Mouse (Mus musculus) limb, embryonic 12.5 days (tissue): Measurements from ENCODE around the gene Vmn1r142. TPM values are rescaled to one million over a fixed set of nuclear protein-coding genes. Genes with fewer than 3 reads are reported as not detected.
"Not testable (repeated sequence)": the region's sequence is repeated elsewhere in the genome, so short reads cannot be mapped to it uniquely, and the experiment has no call there.

Experiments used
- ATAC-seq: fragments of 200-750 bp; cut with Nextera tagmentation; 2 replicates; pipeline ENCODE4 v1.8.0; 2017; ENCODE audit warnings: low read depth, moderate TSS enrichment; ENCODE audit not compliant: insufficient number of reproducible peaks, insufficient read depth, low FRiP score, low TSS enrichment
- H3K27ac ChIP-seq: fragments of 300-500 bp; sonication (generic); 2 replicates; pipeline ENCODE4 v1.5.1; 2016; ENCODE audit warnings: mild to moderate bottlenecking, moderate library complexity
- H3K27me3 ChIP-seq: fragments of 300-500 bp; sonication (generic); 2 replicates; pipeline ENCODE4 v1.6.1; 2016; ENCODE audit warnings: mild to moderate bottlenecking, moderate library complexity
- H3K36me3 ChIP-seq: fragments of 300-500 bp; sonication (generic); 2 replicates; pipeline ENCODE4 v1.6.1; 2016; ENCODE audit warnings: mild to moderate bottlenecking, moderate library complexity
- H3K4me1 ChIP-seq: fragments of 300-500 bp; sonication (generic); replicated peaks from 2 replicates; pipeline ENCODE4 v1.6.1; 2016
- H3K4me2 ChIP-seq: fragments of 300-500 bp; sonication (generic); 2 replicates; pipeline ENCODE4 v1.6.1; 2016; ENCODE audit warnings: mild to moderate bottlenecking, moderate library complexity
- H3K4me3 ChIP-seq: fragments of 300-500 bp; sonication (generic); replicated peaks from 2 replicates; pipeline ENCODE4 v1.5.1; 2016; ENCODE audit warnings: mild to moderate bottlenecking
- H3K9ac ChIP-seq: fragments of 300-500 bp; sonication (generic); replicated peaks from 2 replicates; pipeline ENCODE4 v1.6.1; 2016; ENCODE audit warnings: mild to moderate bottlenecking, moderate library complexity
- H3K9me3 ChIP-seq: fragments of 300-500 bp; sonication (generic); 2 replicates; pipeline ENCODE4 v1.6.1; 2016; ENCODE audit warnings: mild to moderate bottlenecking, moderate library complexity
- WGBS: fragments of 180-500 bp; shearing (Covaris S2); methylation state at CpG from one replicate; pipeline ENCODE4 v1.1.7; 2016; 5-methylcytosine and 5-hydroxymethylcytosine counted together
- polyA plus RNA-seq: library from polyadenylated mRNA; unstranded; fragments of >200 nt; fragmentation: Nextera tagmentation; extraction: Ambion mirVana; gene quantifications from 2 replicates; pipeline ENCODE4 v1.2.1, GENCODE M21; 2016

Gene Vmn1r142
- not detected in 2 replicates for polyA plus RNA-seq

GRCm38 (mm10) chr7:22163935-22164334 lies at the start of gene Vmn1r142:
TSS of gene Vmn1r142 (minus strand) at chr7:22164035.
- not testable (repeated sequence) for H3K9me3 ChIP-seq, ATAC-seq, H3K27ac ChIP-seq, H3K36me3 ChIP-seq, H3K27me3 ChIP-seq, H3K4me1 ChIP-seq, H3K9ac ChIP-seq, H3K4me3 ChIP-seq, H3K4me2 ChIP-seq
- no CpG with 5 or more reads among the region's 3 CpGs for WGBS

DNA sequence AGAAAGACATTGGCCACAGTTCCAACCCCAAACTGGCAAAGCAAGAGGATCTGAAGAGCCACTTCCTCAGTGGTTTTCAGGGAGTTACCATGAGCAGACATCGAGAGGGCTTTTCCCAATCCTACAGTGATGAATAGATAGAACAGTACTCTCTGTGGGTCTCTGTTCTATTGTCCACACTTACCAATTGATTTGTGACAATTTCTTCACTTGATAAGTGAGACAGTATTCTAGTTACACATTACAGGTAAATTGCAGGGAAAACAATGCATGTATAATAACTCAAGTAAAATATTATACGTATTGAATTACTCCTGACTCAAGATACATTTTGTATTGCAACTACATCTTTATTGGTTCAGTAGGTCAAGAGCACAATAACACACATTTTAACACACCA lies 37.3 kb upstream of the Vmn1r142 start, which contains the start of gene Gm8653:
Gene Gm8653, minus strand, starts transcription at position 101 of the 400 bp plus-strand sequence.
- WGBS, result no CpG with 5 or more reads among the region's 2 CpGs
- not testable (repeated sequence) for H3K27me3 ChIP-seq, ATAC-seq, H3K27ac ChIP-seq, H3K4me1 ChIP-seq, H3K4me3 ChIP-seq, H3K9me3 ChIP-seq, H3K9ac ChIP-seq, H3K36me3 ChIP-seq, H3K4me2 ChIP-seq

DNA sequence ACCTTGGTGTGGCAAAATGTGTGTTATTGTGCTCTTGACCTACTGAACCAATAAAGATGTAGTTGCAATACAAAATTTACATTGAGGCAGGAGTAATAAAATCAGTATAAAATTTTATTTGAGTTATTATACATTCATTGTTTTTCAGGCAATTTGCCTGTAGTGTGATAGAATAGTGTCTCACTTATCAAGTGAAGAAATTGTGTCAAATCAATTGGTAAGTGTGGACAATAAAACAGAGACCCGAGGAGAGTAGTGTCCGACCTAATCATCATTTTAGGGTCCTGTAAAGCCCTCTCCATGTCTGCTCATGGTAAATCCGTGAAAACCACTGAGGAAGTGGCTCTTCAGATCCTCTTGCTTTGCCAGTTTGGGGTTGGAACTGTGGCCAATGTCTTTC lies 25.2 kb upstream of the Vmn1r142 start, which contains the start of gene Vmn1r143:
Gene Vmn1r143, plus strand, starts transcription at position 301 of the 400 bp plus-strand sequence.
- not testable (repeated sequence) for H3K9me3 ChIP-seq, H3K9ac ChIP-seq, H3K4me1 ChIP-seq, H3K4me2 ChIP-seq, H3K36me3 ChIP-seq, ATAC-seq, H3K27ac ChIP-seq, H3K4me3 ChIP-seq, H3K27me3 ChIP-seq
- no CpG with 5 or more reads among the region's 3 CpGs for WGBS

- not testable (repeated sequence) for ATAC-seq, H3K9me3 ChIP-seq, H3K4me1 ChIP-seq, H3K27me3 ChIP-seq, H3K27ac ChIP-seq, H3K4me2 ChIP-seq, H3K4me3 ChIP-seq, H3K36me3 ChIP-seq, H3K9ac ChIP-seq
- no CpG with 5 or more reads among the region's 5 CpGs for WGBS
Observed at GRCm38 (mm10) chr7:22134641-22135040, 29.2 kb downstream of the Vmn1r142 start, which contains the start of gene Gm10666. TSS of gene Gm10666 (minus strand) at chr7:22134741.

- ATAC-seq, H3K36me3 ChIP-seq, H3K4me3 ChIP-seq, H3K27ac ChIP-seq, H3K27me3 ChIP-seq, H3K4me2 ChIP-seq, H3K9ac ChIP-seq, H3K4me1 ChIP-seq, H3K9me3 ChIP-seq: not testable (repeated sequence)
- no CpG with 5 or more reads among the region's 2 CpGs for whole genome bisulfite sequencing
Observed at GRCm38 (mm10) chr7:22118145-22118544, 45.7 kb downstream of the Vmn1r142 start, which contains the start of gene Gm16451. TSS of gene Gm16451 (minus strand) at chr7:22118245.

Other genes with a start within 250 kb of the Vmn1r142 start
- not detected in 2 replicates for gene Gm5891, start 242.7 kb downstream of the Vmn1r142 start, polyA plus RNA-seq
- gene Vmn1r137, start 169.4 kb downstream of the Vmn1r142 start, polyA plus RNA-seq, result not detected in 2 replicates
- not detected in 2 replicates for gene Vmn1r138, start 135.1 kb downstream of the Vmn1r142 start, polyA plus RNA-seq
- not detected in 2 replicates for gene Gm6176, start 107.7 kb downstream of the Vmn1r142 start, polyA plus RNA-seq
- gene Vmn1r139, start 95.0 kb downstream of the Vmn1r142 start, polyA plus RNA-seq, result not detected in 2 replicates
- not detected in 2 replicates for gene Gm16451, start 45.8 kb downstream of the Vmn1r142 start, polyA plus RNA-seq
- gene Gm10666, start 29.3 kb downstream of the Vmn1r142 start, polyA plus RNA-seq, result not detected in 2 replicates
- gene Vmn1r143, start 25.3 kb upstream of the Vmn1r142 start, polyA plus RNA-seq, result not detected in 2 replicates
- not detected in 2 replicates for gene Gm8653, start 37.2 kb upstream of the Vmn1r142 start, polyA plus RNA-seq
- gene Gm8453, start 65.4 kb upstream of the Vmn1r142 start, polyA plus RNA-seq, result not detected in 2 replicates
- gene Gm4187, start 165.7 kb upstream of the Vmn1r142 start, polyA plus RNA-seq, result not detected in 2 replicates
- not detected in 2 replicates for gene Gm8660, start 207.0 kb upstream of the Vmn1r142 start, polyA plus RNA-seq
- not detected in 2 replicates for gene Vmn1r148, start 249.5 kb upstream of the Vmn1r142 start, polyA plus RNA-seq